Mouse (Mus musculus): ENCODE measurements around the gene Lamc1. TPM values are rescaled to one million over a fixed set of nuclear protein-coding genes. Genes with fewer than 3 reads are reported as not detected.

Lamc1 gene
- polyA plus RNA-seq, 2 experiments: 76.7 to 118 TPM

GRCm38 (mm10) chr1:153331796-153332443 is 666 bp downstream of the Lamc1 start:
- Histone ChIP-seq H3K27ac (replicated peaks; ENCODE audit: low read depth, low read length) (peak overlapping the region; percentile 84), H3K9ac (ENCODE audit: low read depth, low read length, severe bottlenecking) (peak overlapping the region; percentile 89), H3K36me3 (ENCODE audit: control insufficient read depth, insufficient read depth, low read length) (0 out of 2 replicates have a peak, but pooled peaks cover 2% of the 10 kb centered on the region), H3K4me2 (replicated peaks; ENCODE audit: low read depth, low read length, severe bottlenecking) (peak overlapping the region; percentile 89), H3K9me3 (ENCODE audit: control insufficient read depth, low read length) (no peaks in the 10 kb centered on the region), H3K27me3 (ENCODE audit: control insufficient read depth, insufficient read depth, low read length) (no peaks in the 10 kb centered on the region), H3K4me3 (replicated peaks; ENCODE audit: low read length) (peak overlapping the region; percentile 96), H3K4me1 (ENCODE audit: control insufficient read depth, insufficient read depth, low read length) (peaks cover 20% of the 10 kb centered on the region)
- ATAC-seq (ENCODE audit: low FRiP score, low read depth): peak; percentile 30
- peak; percentile 55 for DNase-seq (ENCODE audit: low spot score)
- WGBS: under 1% methylated on average over 40 of the region's 42 CpGs
- no peak for TF ChIP-seq POLR2A (IDR thresholded peaks at IDR 0.05; ENCODE audit: borderline replicate concordance, extremely low read depth, insufficient read depth, insufficient read length)

GRCm38 (mm10) chr1:153331206-153331605 is 1.4 kb downstream of the Lamc1 start:
- Histone ChIP-seq H3K9ac (ENCODE audit: low read depth, low read length, severe bottlenecking) (peak overlapping the region; percentile 89), H3K4me1 (ENCODE audit: control insufficient read depth, insufficient read depth, low read length) (peaks cover 20% of the 10 kb centered on the region), H3K9me3 (ENCODE audit: control insufficient read depth, low read length) (no peaks in the 10 kb centered on the region), H3K4me3 (replicated peaks; ENCODE audit: low read length) (peak overlapping the region; percentile 96), H3K27me3 (ENCODE audit: control insufficient read depth, insufficient read depth, low read length) (no peaks in the 10 kb centered on the region), H3K36me3 (ENCODE audit: control insufficient read depth, insufficient read depth, low read length) (0 out of 2 replicates have a peak, but pooled peaks cover 6% of the 10 kb centered on the region), H3K4me2 (replicated peaks; ENCODE audit: low read depth, low read length, severe bottlenecking) (peak overlapping the region; percentile 89), H3K27ac (replicated peaks; ENCODE audit: low read depth, low read length) (no peak overlapping the region)
- ATAC-seq (ENCODE audit: low FRiP score, low read depth) (no peak), DNase-seq (ENCODE audit: low spot score) (no peak)
- no peak for TF ChIP-seq POLR2A (IDR thresholded peaks at IDR 0.05; ENCODE audit: borderline replicate concordance, extremely low read depth, insufficient read depth, insufficient read length)
- WGBS: 3% methylated on average over 4 of the region's 4 CpGs

GRCm38 (mm10) chr1:153329306-153329705 is 3.3 kb downstream of the Lamc1 start:
- no peak overlapping the region for H3K9ac ChIP-seq (ENCODE audit: low read depth, low read length, severe bottlenecking)
- no peaks in the 10 kb centered on the region for H3K27me3 ChIP-seq (ENCODE audit: control insufficient read depth, insufficient read depth, low read length)
- no peak overlapping the region for H3K4me3 ChIP-seq (replicated peaks; ENCODE audit: low read length)
- WGBS: 77% methylated on average over 6 of the region's 6 CpGs
- H3K4me2 ChIP-seq (replicated peaks; ENCODE audit: low read depth, low read length, severe bottlenecking): no peak overlapping the region
- ATAC-seq (ENCODE audit: low FRiP score, low read depth) (no peak), DNase-seq (ENCODE audit: low spot score) (no peak)
- H3K27ac ChIP-seq (replicated peaks; ENCODE audit: low read depth, low read length): no peak overlapping the region
- H3K36me3 ChIP-seq (ENCODE audit: control insufficient read depth, insufficient read depth, low read length): 0 out of 2 replicates have a peak, but pooled peaks cover 12% of the 10 kb centered on the region
- H3K9me3 ChIP-seq (ENCODE audit: control insufficient read depth, low read length): no peaks in the 10 kb centered on the region
- peaks cover 23% of the 10 kb centered on the region for H3K4me1 ChIP-seq (ENCODE audit: control insufficient read depth, insufficient read depth, low read length)
- TF ChIP-seq POLR2A (IDR thresholded peaks at IDR 0.05; ENCODE audit: borderline replicate concordance, extremely low read depth, insufficient read depth, insufficient read length): no peak

- no peak for DNase-seq (ENCODE audit: low spot score)
- H3K36me3 ChIP-seq (ENCODE audit: control insufficient read depth, insufficient read depth, low read length): 0 out of 2 replicates have a peak, but pooled peaks cover 12% of the 10 kb centered on the region
- no peak overlapping the region for H3K9ac ChIP-seq (ENCODE audit: low read depth, low read length, severe bottlenecking)
- TF ChIP-seq POLR2A (IDR thresholded peaks at IDR 0.05; ENCODE audit: borderline replicate concordance, extremely low read depth, insufficient read depth, insufficient read length): no peak
- no peak overlapping the region for H3K27ac ChIP-seq (replicated peaks; ENCODE audit: low read depth, low read length)
- H3K27me3 ChIP-seq (ENCODE audit: control insufficient read depth, insufficient read depth, low read length): no peaks in the 10 kb centered on the region
- no peak overlapping the region for H3K4me2 ChIP-seq (replicated peaks; ENCODE audit: low read depth, low read length, severe bottlenecking)
- ATAC-seq (ENCODE audit: low FRiP score, low read depth): no peak
- H3K4me3 ChIP-seq (replicated peaks; ENCODE audit: low read length): no peak overlapping the region
- no peaks in the 10 kb centered on the region for H3K9me3 ChIP-seq (ENCODE audit: control insufficient read depth, low read length)
- WGBS: 78% methylated on average over 4 of the region's 4 CpGs
- peaks cover 23% of the 10 kb centered on the region for H3K4me1 ChIP-seq (ENCODE audit: control insufficient read depth, insufficient read depth, low read length)
These were observed 5.5 kb downstream of the Lamc1 start for GRCm38 (mm10) chr1:153327063-153327462.

GRCm38 (mm10) chr1:153326226-153326625 is 6.4 kb downstream of the Lamc1 start:
- Histone ChIP-seq H3K9me3 (ENCODE audit: control insufficient read depth, low read length) (no peaks in the 10 kb centered on the region), H3K4me3 (replicated peaks; ENCODE audit: low read length) (no peak overlapping the region), H3K27me3 (ENCODE audit: control insufficient read depth, insufficient read depth, low read length) (no peaks in the 10 kb centered on the region), H3K36me3 (ENCODE audit: control insufficient read depth, insufficient read depth, low read length) (0 out of 2 replicates have a peak, but pooled peaks cover 12% of the 10 kb centered on the region), H3K27ac (replicated peaks; ENCODE audit: low read depth, low read length) (no peak overlapping the region), H3K4me2 (replicated peaks; ENCODE audit: low read depth, low read length, severe bottlenecking) (no peak overlapping the region), H3K4me1 (ENCODE audit: control insufficient read depth, insufficient read depth, low read length) (peaks cover 29% of the 10 kb centered on the region), H3K9ac (ENCODE audit: low read depth, low read length, severe bottlenecking) (no peak overlapping the region)
- WGBS: 79% methylated on average over 7 of the region's 7 CpGs
- no peak for DNase-seq (ENCODE audit: low spot score)
- no peak for TF ChIP-seq POLR2A (IDR thresholded peaks at IDR 0.05; ENCODE audit: borderline replicate concordance, extremely low read depth, insufficient read depth, insufficient read length)
- no peak for ATAC-seq (ENCODE audit: low FRiP score, low read depth)
